Mouse (Mus musculus): ENCODE results near the gene Antxr1. TPM values are rescaled to one million over a fixed set of nuclear protein-coding genes. Genes with fewer than 3 reads are reported as not detected.

Antxr1 gene
- polyA plus RNA-seq, 1 experiment from 2014 or later = 3.6 TPM

DNA sequence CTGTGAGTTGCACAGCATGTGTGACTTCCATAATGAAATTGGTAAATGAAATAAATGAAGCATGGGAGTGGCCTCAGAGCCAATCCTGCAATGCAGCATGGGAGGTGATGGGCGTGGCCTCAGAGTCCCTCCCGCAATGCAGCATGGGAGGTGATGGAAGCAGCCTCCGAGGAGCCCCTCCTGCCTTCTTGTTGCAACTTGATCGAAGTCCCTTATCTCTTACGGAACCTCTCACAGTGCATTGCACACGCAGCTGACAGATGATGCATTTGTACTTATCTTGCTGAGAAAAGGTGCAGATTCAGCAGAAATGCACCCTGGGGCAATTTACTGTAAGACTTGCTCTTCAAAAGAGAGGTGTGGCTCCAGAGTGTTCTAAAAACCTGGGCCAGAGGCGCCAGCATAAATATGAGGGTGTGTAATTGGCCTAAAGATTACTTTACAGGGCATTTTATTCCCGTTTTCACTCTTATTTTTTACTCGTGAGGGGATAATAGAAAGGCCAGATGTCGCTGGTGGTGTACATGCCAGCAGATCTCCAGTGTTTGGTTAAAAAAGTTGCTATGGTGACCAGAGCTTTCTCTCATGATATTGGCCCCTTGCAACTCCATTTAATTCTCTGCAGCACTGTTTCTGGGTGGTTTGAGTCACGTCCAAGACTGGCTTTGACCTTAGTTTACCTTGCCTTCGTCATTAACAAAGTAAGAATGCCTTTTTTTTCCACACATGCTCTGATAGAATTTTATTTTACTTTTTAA is 195.6 kb downstream of the Antxr1 start:
- no peaks in the 10 kb centered on the region for H3K27me3 ChIP-seq (replicated peaks)
- no peak overlapping the region for H3K9ac ChIP-seq
- no peaks in the 10 kb centered on the region for H3K4me1 ChIP-seq (replicated peaks)
- H3K9me3 ChIP-seq (replicated peaks) = no peaks in the 10 kb centered on the region
- WGBS = 65% methylated on average over 12 of the region's 12 CpGs
- H3K27ac ChIP-seq (ENCODE audit: poor library complexity, severe bottlenecking) = no peak overlapping the region
- ATAC-seq (ENCODE audit: insufficient number of reproducible peaks, low FRiP score) = no peak
- no peak overlapping the region for H3K4me3 ChIP-seq
- no peak overlapping the region for H3K4me2 ChIP-seq
- H3K36me3 ChIP-seq = peaks cover 12% of the 10 kb centered on the region

DNA sequence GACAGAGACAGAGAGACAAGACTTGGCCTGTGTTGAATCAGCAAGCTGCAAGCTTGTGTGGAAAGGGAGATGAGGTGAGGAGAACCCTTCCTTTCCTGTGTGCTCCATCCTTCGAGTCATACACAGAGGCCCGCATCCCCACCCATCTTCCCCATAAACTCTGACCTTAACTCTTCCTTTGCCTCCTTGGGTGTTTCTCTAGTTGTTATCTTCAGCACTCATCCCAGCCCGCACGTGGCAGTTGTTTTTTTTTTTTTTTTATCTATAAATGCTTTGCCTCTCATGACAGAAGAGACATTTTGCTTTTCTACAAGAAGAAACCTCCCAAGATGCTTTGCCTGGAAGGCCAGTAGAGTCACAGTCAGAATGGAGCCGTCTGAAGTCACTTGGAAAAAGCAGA is 197.1 kb downstream of the Antxr1 start:
- H3K4me2 ChIP-seq = no peak overlapping the region
- no peak overlapping the region for H3K4me3 ChIP-seq
- H3K9me3 ChIP-seq (replicated peaks) = no peaks in the 10 kb centered on the region
- H3K27ac ChIP-seq (ENCODE audit: poor library complexity, severe bottlenecking) = no peak overlapping the region
- no peaks in the 10 kb centered on the region for H3K27me3 ChIP-seq (replicated peaks)
- peaks cover 12% of the 10 kb centered on the region for H3K36me3 ChIP-seq
- H3K9ac ChIP-seq = no peak overlapping the region
- 58% methylated on average over 5 of the region's 5 CpGs for WGBS
- H3K4me1 ChIP-seq (replicated peaks) = no peaks in the 10 kb centered on the region
- no peak for ATAC-seq (ENCODE audit: insufficient number of reproducible peaks, low FRiP score)

DNA sequence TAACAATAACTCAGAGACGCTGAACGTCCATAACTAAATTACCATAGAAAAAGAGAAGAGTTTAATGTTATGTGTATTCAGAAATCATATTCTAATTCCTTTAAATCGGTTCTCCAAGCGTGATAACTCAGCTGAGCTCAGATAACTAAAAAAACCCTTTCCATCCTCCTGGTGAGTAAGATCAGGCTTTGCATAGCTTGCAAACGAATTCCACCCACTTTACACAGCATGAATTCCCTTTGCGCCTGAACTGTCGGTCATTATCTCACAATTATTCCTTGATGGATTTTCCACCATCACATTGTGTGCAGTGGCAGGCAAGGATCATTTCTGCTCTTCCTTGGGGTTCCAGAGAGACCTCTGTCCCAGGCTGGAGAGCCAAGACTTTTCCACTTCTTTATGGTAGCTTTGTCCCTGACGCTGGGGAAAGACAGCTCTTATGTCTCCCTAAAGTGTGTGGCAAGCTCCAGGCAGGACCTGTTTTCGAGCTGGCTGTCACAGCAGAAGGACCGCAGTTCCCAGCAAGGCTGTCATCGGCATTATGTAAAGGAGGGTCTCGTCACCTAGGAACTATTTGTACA is 201.6 kb downstream of the Antxr1 start:
- no peak overlapping the region for H3K4me2 ChIP-seq
- no peaks in the 10 kb centered on the region for H3K4me1 ChIP-seq (replicated peaks)
- peaks cover 12% of the 10 kb centered on the region for H3K36me3 ChIP-seq
- WGBS = 69% methylated on average over 12 of the region's 12 CpGs
- ATAC-seq (ENCODE audit: insufficient number of reproducible peaks, low FRiP score) = no peak
- H3K9me3 ChIP-seq (replicated peaks) = peaks cover 4% of the 10 kb centered on the region
- H3K27ac ChIP-seq (ENCODE audit: poor library complexity, severe bottlenecking) = no peak overlapping the region
- H3K9ac ChIP-seq = no peak overlapping the region
- H3K27me3 ChIP-seq (replicated peaks) = no peaks in the 10 kb centered on the region
- no peak overlapping the region for H3K4me3 ChIP-seq

DNA sequence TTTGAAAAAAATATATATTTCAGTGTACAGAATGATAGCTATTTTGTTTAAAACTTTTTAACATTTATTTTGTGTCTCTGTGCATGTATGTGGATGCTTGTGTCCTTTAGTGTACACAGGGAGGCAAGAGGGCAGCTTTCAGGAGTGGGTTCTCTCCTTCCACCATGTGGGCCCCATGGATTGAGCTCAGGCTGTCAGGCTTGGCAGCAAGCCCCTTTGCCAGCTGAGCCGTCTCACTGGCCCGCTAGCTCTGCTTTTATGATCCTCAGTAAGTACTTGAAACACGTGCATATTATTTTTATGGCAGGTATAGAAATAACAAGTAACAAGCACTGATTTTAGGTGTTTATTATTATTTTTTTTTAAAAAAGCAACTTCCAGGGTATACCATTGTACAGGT is 202.1 kb downstream of the Antxr1 start:
- Histone ChIP-seq H3K4me3 (no peak overlapping the region), H3K9ac (no peak overlapping the region), H3K4me2 (no peak overlapping the region), H3K9me3 (replicated peaks) (peaks cover 4% of the 10 kb centered on the region), H3K36me3 (peaks cover 12% of the 10 kb centered on the region), H3K27me3 (replicated peaks) (no peaks in the 10 kb centered on the region), H3K27ac (ENCODE audit: poor library complexity, severe bottlenecking) (no peak overlapping the region), H3K4me1 (replicated peaks) (no peaks in the 10 kb centered on the region)
- ATAC-seq (ENCODE audit: insufficient number of reproducible peaks, low FRiP score) = no peak
- WGBS = 93% methylated on average over 3 of the region's 3 CpGs

DNA sequence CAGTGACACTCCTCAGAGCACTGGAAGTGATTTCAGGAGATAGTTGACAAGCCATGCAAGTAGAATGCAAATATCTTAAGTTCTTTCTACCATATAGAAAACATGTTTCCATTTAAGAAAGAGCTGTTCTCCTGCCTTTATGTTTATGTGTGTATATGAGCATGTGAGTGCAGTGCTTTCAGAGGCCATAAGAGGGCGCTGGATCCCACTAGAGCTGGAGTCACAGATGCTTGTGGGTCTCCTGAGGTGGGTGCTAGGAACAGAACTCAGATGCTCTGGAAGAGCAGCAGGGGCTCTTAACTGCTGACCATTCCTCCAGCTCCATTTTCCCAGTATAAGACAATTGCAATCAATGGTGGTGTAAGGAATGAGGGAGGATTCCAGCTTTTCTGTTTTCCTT is 204.5 kb downstream of the Antxr1 start:
- no peak for ATAC-seq (ENCODE audit: insufficient number of reproducible peaks, low FRiP score)
- Histone ChIP-seq H3K36me3 (peaks cover 5% of the 10 kb centered on the region), H3K9me3 (replicated peaks) (peaks cover 4% of the 10 kb centered on the region), H3K27ac (ENCODE audit: poor library complexity, severe bottlenecking) (no peak overlapping the region), H3K4me2 (no peak overlapping the region), H3K27me3 (replicated peaks) (no peaks in the 10 kb centered on the region), H3K4me1 (replicated peaks) (peaks cover 10% of the 10 kb centered on the region), H3K9ac (no peak overlapping the region), H3K4me3 (no peak overlapping the region)
- WGBS = 52% methylated on average over 1 of the region's 1 CpGs

DNA sequence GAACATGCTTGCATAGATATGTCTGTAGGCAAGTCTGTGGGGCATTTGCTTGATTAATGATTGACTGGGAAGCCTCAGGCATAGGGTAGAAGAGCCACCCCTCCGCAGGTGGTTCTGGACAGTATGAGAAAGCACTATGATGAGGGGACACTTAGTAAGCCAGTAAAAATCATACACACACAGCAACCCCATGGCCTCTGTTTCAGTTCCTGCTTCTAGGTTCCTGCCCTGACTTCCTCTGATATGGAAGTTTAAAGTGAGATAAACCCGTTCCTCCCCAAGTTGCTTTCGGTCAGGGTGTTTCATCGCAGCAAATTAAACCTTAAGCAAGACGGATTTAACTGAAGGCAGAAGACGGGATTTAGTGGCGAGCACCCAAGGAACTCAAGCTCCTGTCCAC is 205.0 kb downstream of the Antxr1 start:
- Histone ChIP-seq H3K9ac (no peak overlapping the region), H3K36me3 (peaks cover under 1% of the 10 kb centered on the region; the same call in 1 of the 2 replicates), H3K9me3 (replicated peaks) (peaks cover 4% of the 10 kb centered on the region), H3K27ac (ENCODE audit: poor library complexity, severe bottlenecking) (no peak overlapping the region), H3K4me3 (no peak overlapping the region), H3K27me3 (replicated peaks) (no peaks in the 10 kb centered on the region), H3K4me1 (replicated peaks) (peaks cover 10% of the 10 kb centered on the region), H3K4me2 (no peak overlapping the region)
- 85% methylated on average over 7 of the region's 7 CpGs for WGBS
- no peak for ATAC-seq (ENCODE audit: insufficient number of reproducible peaks, low FRiP score)

DNA sequence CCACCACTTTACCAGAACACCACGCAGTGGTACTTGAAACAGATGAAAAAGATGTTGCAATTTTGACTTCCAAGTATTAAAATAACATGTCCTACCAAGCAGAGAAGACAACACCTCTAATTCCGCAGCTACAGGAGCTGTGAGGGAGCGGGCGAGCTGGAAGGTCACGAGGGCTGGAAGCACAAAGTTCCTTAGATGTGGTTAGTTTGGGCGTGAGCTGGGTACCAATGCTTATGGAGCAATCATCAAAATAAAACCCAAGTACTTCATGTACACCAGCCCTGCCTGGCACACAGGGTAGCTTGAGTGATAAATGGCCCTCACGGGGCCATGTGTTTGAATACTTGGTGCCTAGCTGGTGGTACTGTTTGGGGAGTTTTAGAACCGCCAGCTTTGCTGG is 205.8 kb downstream of the Antxr1 start:
- Histone ChIP-seq H3K27ac (ENCODE audit: poor library complexity, severe bottlenecking) (no peak overlapping the region), H3K9ac (no peak overlapping the region), H3K4me1 (replicated peaks) (peaks cover 10% of the 10 kb centered on the region), H3K27me3 (replicated peaks) (no peaks in the 10 kb centered on the region), H3K4me2 (no peak overlapping the region), H3K36me3 (no peaks in the 10 kb centered on the region; the same call in 1 of the 2 replicates), H3K4me3 (no peak overlapping the region), H3K9me3 (replicated peaks) (peaks cover 4% of the 10 kb centered on the region)
- ATAC-seq (ENCODE audit: insufficient number of reproducible peaks, low FRiP score) = no peak
- WGBS = 87% methylated on average over 8 of the region's 8 CpGs

DNA sequence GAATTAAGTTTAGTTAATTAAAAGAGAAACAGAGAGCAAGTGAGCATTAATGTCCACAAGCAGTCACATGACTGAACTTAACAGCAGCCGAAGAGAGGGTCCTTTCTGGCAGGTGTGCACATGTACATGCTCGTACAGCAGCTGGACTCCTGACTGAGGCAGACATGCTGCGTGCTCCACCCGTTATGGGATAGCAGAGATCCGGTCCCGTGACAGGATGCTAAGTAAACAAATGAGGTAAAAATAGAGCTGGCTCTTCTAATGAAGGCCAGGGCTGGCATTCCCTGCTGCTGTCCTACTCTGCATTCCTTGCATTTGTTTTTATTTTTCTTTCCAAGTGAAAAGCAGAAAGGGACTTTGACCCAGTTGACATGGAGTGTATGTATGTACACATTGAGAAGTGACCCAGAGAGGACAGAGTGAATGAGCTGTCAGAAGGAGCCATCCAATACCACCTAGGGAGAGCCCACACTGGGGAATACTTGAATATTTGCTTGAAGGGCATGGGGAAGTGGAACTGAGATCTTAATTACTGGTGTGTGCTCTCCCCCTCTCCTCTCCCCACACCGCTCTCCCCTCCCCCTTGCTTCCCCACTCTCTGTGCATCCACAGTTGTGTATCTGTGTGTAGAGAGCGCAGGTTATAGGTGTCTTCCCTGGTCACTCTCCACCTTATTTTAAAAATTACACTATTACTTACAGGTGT is 208.4 kb downstream of the Antxr1 start:
- no peak overlapping the region for H3K4me3 ChIP-seq
- H3K27me3 ChIP-seq (replicated peaks) = no peaks in the 10 kb centered on the region
- ATAC-seq (ENCODE audit: insufficient number of reproducible peaks, low FRiP score) = no peak
- no peak overlapping the region for H3K9ac ChIP-seq
- H3K9me3 ChIP-seq (replicated peaks) = peaks cover 4% of the 10 kb centered on the region
- peaks cover 10% of the 10 kb centered on the region for H3K4me1 ChIP-seq (replicated peaks)
- H3K4me2 ChIP-seq = no peak overlapping the region
- 46% methylated on average over 8 of the region's 8 CpGs for WGBS
- no peaks in the 10 kb centered on the region; the same call in 1 of the 2 replicates for H3K36me3 ChIP-seq
- no peak overlapping the region for H3K27ac ChIP-seq (ENCODE audit: poor library complexity, severe bottlenecking)

DNA sequence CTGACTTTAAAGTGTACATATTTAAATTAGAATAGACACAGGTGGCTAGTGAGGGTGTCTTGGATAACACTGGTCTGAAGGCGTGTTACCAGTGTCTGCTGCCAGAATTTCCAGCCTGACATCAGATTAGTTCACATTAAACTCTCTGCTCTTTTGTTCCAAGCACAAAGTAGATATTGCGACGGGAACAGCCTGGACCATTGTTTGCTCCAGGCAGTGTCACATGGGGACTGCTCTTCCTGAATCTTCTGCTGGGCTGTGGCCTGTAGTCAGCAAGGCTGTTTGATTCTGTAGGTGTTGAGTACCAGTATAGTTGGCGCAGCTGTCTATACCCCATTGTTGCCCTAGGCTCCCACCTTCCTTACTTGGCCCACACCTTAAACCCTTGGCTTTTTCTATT is 211.6 kb downstream of the Antxr1 start:
- Histone ChIP-seq H3K27ac (ENCODE audit: poor library complexity, severe bottlenecking) (no peak overlapping the region), H3K9me3 (replicated peaks) (no peaks in the 10 kb centered on the region), H3K27me3 (replicated peaks) (no peaks in the 10 kb centered on the region), H3K4me1 (replicated peaks) (peaks cover 19% of the 10 kb centered on the region), H3K36me3 (no peaks in the 10 kb centered on the region), H3K4me2 (no peak overlapping the region), H3K4me3 (no peak overlapping the region), H3K9ac (no peak overlapping the region)
- ATAC-seq (ENCODE audit: insufficient number of reproducible peaks, low FRiP score) = no peak
- 70% methylated on average over 4 of the region's 4 CpGs for WGBS

DNA sequence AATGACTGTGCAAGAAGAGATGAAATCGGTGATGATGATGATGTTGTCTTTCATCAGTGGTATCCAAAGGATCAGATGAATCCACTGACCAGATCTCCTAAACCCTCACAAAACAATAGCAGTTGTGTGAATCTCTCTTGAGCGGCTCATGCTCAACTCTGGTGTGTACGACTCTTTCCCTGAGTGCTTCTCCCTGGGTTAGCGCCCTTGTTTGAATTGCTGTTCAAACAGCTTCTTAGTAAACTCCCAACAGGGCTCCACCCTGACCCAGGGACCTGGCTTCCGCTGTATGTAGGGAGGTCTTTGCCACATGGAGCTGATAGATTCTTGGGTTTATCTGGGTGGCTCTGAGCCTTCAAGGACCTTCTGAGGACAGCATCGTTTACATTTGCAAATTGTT is 212.2 kb downstream of the Antxr1 start:
- Histone ChIP-seq H3K27me3 (replicated peaks) (no peaks in the 10 kb centered on the region), H3K4me2 (no peak overlapping the region), H3K27ac (ENCODE audit: poor library complexity, severe bottlenecking) (no peak overlapping the region), H3K9ac (no peak overlapping the region), H3K36me3 (no peaks in the 10 kb centered on the region), H3K4me1 (replicated peaks) (peaks cover 19% of the 10 kb centered on the region), H3K9me3 (replicated peaks) (no peaks in the 10 kb centered on the region), H3K4me3 (no peak overlapping the region)
- 81% methylated on average over 6 of the region's 6 CpGs for WGBS
- no peak for ATAC-seq (ENCODE audit: insufficient number of reproducible peaks, low FRiP score)

DNA sequence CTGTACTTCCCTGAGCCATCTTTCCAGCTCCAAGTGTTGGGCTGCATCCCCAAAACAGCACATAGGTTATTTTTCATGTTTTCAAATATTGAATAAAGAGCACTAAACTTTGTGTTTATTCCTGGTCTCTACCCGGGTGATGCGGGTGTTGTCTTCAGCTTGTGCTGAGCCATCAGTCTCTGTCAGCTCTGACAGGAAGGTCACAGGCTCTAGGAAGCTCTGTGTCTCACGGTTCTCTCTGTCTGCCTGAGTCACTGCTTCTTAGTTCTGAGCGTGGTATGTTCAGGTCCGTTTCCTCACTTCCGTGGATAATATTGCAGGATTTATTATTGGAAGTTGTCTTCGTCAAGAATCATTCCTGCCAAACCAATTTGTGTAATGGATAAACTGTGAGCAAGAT is 213.7 kb downstream of the Antxr1 start:
- H3K9me3 ChIP-seq (replicated peaks) = no peaks in the 10 kb centered on the region
- no peak overlapping the region for H3K27ac ChIP-seq (ENCODE audit: poor library complexity, severe bottlenecking)
- H3K36me3 ChIP-seq = no peaks in the 10 kb centered on the region
- no peaks in the 10 kb centered on the region for H3K27me3 ChIP-seq (replicated peaks)
- 68% methylated on average over 7 of the region's 7 CpGs for WGBS
- H3K4me1 ChIP-seq (replicated peaks) = peaks cover 11% of the 10 kb centered on the region
- no peak for ATAC-seq (ENCODE audit: insufficient number of reproducible peaks, low FRiP score)
- H3K9ac ChIP-seq = no peak overlapping the region
- no peak overlapping the region for H3K4me2 ChIP-seq
- no peak overlapping the region for H3K4me3 ChIP-seq
